Mouse (Mus musculus): ENCODE data around the gene Mtx2. TPM values are rescaled to one million over a fixed set of nuclear protein-coding genes. Genes with fewer than 3 reads are reported as not detected.

Mtx2 gene
- 10 to 100 TPM; 25.7 to 33.2 (median 27.7) TPM for total RNA-seq (2022)

DNA sequence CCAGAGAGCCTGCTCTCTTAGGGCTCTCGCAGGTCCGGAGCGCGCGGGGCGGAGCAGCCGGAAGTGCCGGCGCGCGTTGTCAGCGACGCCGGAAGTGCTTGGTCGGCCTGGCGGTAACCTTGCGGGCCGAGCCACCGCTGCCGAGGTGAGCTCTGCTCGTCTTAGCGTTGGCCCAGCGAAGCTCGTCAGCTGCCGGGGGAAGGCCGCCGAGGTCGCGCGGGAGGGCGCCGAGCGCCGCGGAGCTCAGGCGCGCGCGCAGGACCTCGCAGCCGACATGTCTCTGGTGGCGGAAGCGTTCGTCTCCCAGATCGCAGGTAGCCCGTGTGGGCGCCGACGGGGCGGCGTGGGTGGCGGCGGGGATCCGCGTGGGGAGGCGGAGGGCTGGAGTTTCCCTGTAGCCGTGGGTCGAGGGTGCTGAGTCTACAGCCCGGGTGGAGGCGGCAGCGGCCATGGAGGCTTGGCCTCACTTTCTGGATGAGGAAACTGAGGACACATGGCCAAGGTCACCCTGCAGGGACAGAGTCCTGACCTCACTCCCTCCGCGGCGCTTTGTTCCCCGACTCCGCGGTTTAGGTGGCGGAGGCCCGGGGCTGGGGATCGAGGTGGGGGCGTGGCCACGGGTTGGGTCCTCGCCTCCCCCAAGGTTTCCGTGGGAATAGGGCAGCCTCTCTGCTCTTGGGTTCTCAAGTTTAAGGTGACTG is at the start of gene Mtx2:
Gene Mtx2, plus strand, starts transcription at position 74 of the 701 bp plus-strand sequence.
- peak; percentile 55 to 67 for DNase-seq (ENCODE audit: low spot score in 2 of 2)

DNA sequence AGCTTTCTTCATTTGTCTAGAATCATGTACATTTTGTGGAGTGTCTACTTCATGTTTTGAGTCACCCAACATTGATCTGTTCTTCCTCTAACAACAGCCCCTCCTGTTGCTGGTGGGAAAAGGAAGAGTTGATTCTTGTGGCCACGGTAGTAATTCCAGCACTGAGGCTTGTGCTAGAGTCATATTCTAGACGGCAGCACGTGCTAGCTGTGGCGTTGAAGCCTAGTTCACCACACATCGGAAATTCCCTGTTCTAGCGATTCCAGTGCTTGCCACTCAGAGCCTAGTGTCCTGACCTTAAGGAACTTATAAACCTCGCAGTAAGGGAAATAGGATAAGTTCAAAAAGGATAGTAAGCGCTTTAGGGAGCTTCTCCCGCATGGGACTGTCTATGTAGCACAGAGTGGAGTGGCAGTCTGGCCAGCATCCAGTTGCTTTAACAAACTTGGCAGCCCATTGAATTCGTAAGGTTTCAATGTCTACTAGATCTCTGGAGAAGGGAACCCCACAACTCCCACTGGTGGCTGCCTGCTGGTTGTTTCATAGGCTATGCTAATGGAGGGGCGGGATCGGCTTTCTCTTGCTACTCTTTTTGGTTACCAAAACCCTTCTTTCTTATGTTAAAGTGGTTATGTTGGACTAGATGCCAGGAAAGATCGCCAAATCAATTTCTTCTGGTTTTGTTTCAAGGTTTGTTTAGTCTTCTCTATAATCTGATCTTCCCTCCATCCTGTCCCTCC is 47.9 kb upstream of the Mtx2 start:
- DNase-seq (ENCODE audit: low spot score in 2 of 2) = no peak

DNA sequence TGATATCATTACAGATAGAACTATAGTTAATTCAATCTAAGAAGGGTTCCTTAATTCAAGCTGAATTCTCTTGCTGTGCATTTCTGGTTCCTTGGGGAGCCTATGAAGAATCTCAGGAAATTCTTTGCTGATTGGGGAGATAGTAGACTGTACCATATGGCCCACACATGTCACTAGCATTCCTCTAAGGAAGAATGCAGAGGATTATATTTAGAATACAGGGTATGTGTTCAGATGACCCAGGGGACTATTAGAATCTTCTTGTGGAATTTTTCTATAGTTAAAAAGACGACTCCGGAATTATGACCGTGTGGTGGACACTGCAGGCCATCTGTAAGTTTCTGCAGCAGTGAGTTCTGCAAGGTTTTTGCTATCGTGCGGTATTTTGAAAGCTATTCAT is 44.2 kb upstream of the Mtx2 start:
- no peak for DNase-seq (ENCODE audit: low spot score in 2 of 2)

DNA sequence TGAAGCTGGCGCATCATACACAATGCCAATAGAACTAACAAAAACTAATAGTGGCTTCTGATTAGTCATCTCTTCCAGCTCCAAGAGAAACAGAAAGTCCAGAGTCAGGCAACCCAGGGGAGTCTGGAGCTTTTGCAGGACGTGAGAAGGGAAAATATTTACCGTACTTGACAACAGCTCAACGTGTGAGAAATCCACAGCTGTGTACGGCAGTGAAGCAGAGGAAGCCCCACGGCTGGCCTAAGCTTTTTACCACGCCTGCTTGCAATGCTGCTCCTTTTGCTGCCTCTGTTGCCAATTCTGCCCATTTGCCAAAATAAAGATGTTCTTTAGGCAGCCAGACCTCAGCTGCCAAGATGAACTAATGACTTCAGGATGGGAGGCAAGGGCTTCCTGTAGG is 30.1 kb upstream of the Mtx2 start:
- DNase-seq (ENCODE audit: low spot score in 2 of 2) = peak; percentile 3 to 5

DNA sequence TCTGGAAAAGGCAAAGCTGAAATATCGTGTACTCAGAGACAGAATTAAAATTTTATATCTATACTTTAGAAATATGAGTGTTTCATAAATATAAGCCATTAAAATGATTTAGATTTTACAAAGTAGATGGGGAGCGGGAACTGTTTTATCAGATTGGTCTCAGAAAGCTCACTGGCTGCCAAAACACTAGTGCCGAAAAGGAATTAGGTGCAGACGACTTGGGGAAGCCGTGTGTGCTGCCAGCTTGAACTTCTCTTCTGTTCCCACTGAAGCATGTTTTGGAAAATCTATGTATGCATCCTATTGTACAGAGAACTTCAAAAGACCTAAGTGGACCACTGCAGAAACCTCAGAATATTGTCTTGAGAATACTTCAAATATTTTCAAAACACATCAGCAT is 17.2 kb upstream of the Mtx2 start:
- no peak for DNase-seq (ENCODE audit: low spot score in 2 of 2)

DNA sequence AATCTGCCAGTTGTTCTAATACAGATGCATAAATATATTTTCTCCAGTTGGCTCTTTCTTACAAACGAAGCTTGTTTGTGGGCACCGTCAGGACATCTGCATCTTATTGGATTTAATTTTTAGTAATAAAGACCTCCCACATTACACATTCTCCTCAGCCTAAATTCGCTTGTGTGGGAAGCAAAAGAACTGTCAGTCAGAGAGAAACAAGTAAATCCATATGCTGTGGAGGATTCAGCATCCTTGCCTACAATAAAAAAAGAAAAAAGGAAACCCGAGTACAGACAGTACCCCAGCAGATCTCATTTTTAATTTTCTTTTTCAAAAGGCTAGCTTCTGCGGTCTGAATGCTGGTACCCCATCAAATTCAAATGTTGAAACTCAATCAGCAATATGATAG is 2.9 kb upstream of the Mtx2 start:
- DNase-seq (ENCODE audit: low spot score in 2 of 2) = no peak

DNA sequence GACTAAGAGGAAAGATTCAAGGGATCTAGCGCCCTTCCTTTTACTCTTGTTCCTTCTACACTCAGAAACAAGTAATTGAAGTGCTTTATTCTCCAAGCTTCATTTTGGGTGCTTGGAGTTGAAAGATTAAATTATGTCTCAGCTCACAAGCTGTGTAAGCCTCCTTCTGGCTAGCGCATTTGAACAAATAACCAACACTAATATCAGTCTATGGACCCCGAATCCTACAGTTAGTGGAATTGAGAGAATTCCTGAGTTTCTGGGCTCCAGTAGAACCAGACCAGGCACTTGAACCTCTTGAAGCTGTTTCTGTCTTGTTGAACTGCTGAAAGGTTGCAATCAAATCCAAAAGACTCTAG is 253 bp upstream of the Mtx2 start:
- DNase-seq (ENCODE audit: low spot score in 2 of 2) = no peak

DNA sequence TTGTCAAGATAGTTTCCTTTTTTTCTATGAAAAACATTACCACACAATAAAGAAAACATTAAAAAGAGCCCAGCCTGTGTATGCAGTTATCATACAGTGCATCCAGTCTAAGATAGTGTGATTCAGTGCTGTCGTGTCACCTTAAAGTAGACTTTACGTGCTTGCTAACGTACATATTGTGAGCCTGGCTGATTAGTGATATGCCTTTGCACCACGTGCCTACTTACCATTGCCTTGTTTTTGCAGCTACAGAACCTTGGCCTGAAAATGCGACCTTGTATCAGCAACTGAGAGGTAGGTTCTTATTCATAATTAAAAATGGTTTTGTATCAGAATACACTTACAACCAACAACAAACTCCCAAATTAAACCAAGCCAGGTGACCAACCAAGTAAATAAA is 21.4 kb downstream of the Mtx2 start:
- no peak for DNase-seq (ENCODE audit: low spot score in 2 of 2)

DNA sequence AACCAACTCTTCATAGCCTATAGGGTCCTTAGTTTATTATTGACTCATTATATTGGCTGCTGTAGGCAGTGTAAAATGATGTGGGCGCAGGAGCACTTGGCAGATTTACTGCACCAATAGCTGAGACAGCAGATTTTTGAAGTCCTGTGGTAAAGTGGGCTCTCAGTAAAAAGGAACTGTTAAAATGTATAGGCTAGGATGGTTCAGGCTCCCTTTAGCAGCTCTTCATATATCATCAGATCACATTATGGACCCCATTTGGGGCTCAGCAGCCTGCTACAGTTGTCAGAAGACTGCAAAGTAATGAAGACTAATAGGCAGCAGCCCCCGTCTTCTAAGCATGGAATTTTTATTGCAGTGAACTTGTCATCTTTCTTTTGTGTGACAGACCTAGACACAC is 21.9 kb downstream of the Mtx2 start:
- no peak for DNase-seq (ENCODE audit: low spot score in 2 of 2)

DNA sequence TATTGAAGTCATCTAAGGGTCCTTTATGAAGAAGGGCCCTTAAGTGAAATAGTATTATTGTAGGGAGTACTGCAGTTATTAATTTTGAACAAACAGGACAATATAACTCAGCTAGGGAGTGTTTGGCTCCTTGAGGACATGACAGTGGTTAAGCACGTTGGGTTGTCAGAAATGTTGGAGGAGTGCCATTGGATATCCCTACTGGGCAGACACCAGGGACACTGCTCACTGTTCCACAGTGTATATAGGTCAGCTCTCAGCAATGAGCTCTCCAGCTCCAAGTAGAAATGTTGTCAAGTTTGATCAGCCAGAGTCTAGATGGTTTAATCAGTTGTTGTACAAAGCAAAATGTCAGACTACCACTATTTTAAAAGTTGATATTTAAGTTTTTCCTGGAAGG is 24.4 kb downstream of the Mtx2 start:
- DNase-seq (ENCODE audit: low spot score in 2 of 2) = peak in 1 of 2 experiments; percentile 18

DNA sequence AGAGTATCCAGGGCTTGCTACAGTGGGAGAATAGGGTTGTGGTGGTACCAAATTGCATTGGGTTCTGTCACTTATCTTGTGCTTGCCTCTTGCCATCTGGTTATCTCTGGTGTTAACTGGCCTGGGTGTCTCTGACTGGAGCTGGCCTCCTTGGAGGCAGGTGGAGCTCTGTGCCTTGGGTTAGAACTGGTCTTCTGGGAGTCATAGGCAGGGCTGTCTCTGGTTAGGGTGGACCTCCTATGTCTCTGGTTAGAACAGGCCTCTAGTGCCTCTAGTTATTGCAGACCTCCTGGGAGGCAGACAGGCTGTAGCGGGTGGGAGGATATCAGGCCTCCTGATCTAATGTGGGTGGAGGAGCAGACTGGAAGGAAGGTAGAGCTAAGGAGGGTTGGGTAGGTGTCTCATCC is 36.5 kb downstream of the Mtx2 start:
- no peak for DNase-seq (ENCODE audit: low spot score in 2 of 2)

DNA sequence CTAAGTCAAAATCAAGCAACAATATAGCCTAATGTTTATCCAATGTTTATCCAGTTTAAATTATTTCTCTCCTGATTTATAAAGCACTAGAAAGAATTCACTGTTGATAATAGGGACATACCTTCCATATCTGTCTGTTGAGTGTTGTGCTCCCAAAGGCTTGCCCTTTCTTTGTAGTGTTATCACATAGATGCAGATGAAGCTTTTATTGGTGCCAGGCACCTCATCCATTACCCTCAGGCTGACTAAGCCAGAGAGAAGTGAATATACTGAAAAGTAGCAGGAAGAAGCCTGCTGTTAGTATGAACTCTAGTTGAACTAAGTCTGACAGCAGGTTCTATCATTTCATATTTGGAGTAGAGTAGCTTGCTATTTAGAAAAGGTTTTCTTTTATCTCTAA is 39.8 kb downstream of the Mtx2 start:
- DNase-seq (ENCODE audit: low spot score in 2 of 2) = no peak

DNA sequence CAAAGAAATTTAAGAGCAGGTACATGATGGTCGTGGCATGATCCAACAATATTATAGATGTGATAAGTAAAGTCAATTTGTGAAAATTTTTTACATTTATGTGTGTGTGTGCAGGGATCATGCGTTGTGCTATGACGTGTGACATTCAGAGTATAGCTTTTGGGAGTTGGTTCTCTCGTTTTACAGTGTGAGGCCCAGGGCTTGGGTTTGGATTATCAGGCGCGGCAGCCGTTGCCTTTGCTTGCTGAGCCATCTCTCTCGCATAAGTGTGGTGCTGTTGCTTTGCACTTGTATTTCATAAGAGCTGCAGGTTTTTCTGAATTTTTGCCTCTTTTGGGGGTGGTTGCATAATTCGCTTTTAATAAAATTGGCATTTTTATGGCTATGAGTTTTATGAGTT is 48.4 kb downstream of the Mtx2 start:
- no peak for DNase-seq (ENCODE audit: low spot score in 2 of 2)

DNA sequence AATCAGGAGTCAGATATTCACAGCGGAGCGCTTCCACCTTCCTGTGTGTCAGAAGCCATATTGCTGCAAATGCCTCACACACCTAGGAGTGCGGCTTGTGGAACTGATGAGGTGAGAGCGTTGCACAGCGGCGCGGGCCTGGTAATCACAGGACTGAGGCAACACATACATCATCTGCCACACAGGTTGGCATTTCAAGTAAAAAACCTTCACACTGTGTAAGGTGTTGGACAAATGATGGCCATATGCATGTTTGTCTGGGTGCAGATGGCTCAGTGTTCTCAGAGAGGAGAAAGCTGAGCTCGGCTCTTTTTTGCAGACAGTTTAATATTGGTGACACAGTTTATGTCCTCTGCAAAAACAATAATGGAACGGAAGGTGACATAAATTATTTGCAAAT is 58.8 kb downstream of the Mtx2 start:
- no peak for DNase-seq (ENCODE audit: low spot score in 2 of 2)

DNA sequence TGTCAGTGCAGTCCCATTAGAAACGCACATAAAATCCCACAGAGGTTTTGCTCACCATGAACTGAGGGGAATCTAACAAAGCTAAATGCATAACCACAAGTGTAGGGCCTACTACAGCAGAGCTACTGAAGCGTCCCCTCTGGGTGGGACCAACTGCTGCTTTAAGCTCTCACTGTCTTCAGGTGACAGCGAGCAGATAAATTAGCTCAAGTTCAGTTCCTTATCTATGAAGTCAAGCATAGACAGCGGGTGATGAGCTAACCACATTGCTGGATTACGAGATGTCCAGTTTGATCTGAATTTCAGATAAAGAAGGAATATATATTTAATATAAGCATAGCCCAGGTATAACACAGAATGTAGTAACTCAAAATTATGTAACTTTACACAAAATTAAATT is 66.3 kb downstream of the Mtx2 start:
- DNase-seq (ENCODE audit: low spot score in 2 of 2) = no peak

DNA sequence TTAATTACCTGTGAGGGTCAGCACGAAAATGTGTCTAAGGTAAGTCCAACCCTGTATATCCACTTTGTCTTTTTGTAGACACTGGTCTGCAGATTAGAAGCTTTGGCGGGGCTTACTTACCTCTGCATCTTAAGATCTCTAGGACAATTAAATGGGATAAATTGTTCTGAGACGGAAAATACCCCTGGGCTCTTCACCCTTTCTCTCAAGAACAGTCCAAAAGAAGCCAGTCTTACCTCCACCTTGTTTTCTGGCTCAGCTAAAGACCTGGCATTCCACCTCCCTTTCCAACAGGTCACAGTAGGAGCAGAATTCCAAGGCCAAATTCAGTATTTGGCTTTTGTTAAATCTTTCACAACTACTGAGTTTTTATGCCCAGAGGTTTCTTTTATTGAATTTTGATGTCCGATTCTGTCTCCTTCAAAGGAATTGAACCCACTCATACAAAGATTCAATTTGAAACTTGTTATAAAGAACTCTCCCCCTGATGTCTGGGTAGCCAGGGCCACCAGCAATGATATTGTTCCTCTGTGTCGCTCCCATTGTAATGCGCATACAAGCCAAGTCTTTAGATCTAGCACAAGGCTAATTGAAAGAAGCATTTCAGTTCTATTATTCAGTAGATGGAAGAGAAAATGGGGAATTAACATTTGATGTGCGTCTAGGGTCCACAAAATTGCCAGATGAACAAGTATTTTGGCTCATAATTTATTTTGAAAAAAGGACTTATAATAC is 67.4 kb downstream of the Mtx2 start:
- no peak for DNase-seq (ENCODE audit: low spot score in 2 of 2)

DNA sequence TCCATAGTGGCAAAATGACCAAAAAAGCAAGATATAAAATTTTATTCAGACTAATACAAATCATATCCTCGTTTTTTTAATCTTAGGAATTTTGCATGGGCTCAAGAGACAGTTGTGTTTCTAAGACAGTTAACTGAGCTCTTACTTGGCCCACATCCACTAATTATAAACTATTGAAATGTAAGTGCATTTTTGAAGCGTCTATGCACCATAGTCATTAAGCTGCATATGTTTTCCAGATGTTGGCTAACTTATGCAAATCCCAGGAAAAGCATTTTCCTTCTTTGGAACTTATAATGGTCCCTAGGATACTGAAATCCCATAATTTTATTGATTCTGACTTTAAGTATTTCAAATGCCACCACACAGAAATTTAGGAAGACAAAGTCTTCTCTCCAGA is 68.5 kb downstream of the Mtx2 start:
- no peak for DNase-seq (ENCODE audit: low spot score in 2 of 2)

DNA sequence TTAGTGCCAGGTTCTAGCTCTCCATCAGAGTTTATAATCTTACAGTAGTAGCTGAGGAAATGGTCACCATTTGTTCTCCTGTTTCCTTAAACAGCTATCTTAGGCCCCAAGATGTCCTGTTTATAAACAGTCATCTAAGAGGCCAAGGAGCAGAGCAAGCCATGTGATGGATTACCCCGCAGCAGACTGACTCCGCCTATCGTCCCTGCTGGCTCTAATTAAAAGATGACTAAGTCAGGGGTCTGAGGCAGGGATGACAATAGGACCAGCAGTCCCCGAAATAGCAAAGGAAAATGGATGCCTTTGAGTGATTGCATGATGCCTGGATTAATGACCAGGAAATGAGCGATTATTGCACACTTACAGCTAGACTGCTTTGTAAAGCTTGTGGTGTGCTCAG is 74.4 kb downstream of the Mtx2 start:
- no peak for DNase-seq (ENCODE audit: low spot score in 2 of 2)

DNA sequence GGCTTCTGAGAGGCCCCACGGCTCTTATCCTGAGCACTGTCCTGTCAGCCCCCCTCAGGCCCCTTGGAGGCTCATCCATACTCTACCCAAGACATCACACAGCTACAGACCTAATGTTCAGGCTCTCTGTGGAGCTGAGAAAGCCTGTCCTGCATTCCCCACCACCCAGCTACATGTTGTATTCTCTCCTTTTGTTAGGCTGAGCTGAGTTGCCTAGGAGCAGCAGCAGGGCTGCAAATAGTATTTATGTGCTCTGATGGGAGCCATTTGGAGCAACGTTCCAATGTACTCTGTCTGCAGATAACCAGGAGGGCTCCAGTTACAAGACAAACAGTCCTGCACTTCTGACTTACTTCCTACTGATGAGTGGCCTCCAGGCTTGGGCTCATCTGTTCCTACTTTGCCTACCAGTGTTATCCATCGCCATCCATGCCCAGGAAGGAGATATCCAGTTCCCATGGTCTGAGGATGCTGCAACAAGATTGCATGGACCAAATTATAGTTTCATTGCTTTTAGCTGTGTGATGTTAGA is 76.2 kb downstream of the Mtx2 start:
- DNase-seq (ENCODE audit: low spot score in 2 of 2) = no peak

DNA sequence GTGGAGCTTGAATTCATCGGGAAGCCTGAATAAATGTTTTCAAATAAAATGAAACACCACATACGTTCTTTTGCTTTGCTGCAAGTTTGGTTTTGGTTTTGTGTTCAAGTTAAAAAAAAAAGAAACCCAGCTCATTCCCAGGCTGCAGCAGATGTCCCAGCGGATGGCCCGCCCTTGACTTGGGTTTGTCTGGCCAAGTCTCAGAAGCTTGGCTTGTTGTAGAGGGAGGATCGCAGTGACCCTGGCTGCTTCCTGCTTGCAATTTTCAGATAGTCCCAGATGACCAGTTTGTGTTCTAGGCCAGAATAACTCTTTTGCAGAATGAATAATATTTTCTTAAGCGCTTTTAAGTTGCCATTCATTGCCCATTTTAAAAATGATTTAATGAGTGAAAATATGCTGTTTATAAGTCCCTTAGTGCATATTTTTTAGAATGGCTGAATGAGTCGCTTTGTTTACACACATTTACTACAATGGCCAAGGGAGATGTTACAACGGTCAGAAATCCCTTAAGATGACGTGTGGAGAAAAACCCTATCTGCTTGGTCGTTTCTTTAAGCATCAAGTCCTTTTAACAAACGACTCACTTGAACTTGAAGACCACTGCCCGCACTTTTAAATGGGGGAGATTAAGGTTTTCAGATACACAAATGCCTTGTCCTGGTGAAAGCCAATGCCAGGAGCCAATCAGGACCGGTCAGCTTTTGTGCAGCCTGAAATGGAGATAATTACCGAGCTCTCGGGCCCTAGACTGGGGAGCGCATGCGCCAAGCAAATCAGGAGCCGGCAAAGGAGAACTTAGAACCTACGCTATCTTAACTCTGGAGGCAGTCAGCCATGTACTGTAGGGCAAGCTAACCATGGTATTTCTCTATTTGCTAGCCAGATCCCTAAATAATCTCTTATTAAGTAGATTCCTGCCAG is 82.0 kb downstream of the Mtx2 start:
- DNase-seq (ENCODE audit: low spot score in 2 of 2) = peak; percentile 58 to 59

DNA sequence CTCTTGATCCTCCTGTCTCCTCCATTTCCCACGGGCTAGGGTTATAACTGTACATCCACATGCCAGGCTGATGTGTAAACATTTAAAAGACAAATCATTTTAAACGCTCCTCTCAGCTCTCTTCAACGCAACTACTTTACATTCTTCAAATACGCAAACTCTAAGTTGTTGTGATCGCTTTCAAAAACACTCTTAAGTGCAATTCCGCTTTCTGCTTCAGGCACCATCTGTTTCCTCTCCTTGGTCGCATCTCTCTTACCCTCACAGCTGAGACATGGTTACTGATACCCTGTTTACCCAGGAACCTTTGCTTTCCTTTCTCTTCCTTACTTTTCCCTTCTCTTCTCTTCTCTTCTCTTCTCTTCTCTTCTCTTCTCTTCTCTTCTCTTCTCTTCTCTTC is 86.4 kb downstream of the Mtx2 start:
- DNase-seq (ENCODE audit: low spot score in 2 of 2) = no peak
